Mouse (Mus musculus) inflammation-experienced regulatory T-cells, adult 6 months (primary cell): ENCODE measurements around the gene Fam19a5. TPM values are rescaled to one million over a fixed set of nuclear protein-coding genes. Genes with fewer than 3 reads are reported as not detected.

Experiments used
- ATAC-seq: one replicate; pipeline ENCODE4 v1.8.0; 2017
- polyA plus RNA-seq, 3 experiments: library from polyadenylated mRNA; unstranded; fragments of 100-300 nt; shearing (Covaris generic); gene quantifications; one replicate each; pipeline ENCODE4 v1.2.1; 2017

The Fam19a5 gene
- polyA plus RNA-seq, result not detected

- ATAC-seq, result no peak
Measured at GRCm38 (mm10) chr15:87543599-87544338, at the start of gene Fam19a5. Gene Fam19a5 (plus strand): TSS chr15:87544299.

- ATAC-seq, result no peak
Measured at GRCm38 (mm10) chr15:87501737-87502136, 42.4 kb upstream of the Fam19a5 start.

GRCm38 (mm10) chr15:87507349-87507748 is 36.8 kb upstream of the Fam19a5 start:
- ATAC-seq, result no peak

- ATAC-seq, result no peak
Measured at GRCm38 (mm10) chr15:87510886-87511285, 33.2 kb upstream of the Fam19a5 start.

- no peak for ATAC-seq
Measured at GRCm38 (mm10) chr15:87518161-87518560, 25.9 kb upstream of the Fam19a5 start.

GRCm38 (mm10) chr15:87529271-87529670 is 14.8 kb upstream of the Fam19a5 start:
- ATAC-seq, result no peak

- ATAC-seq, result no peak
Measured at GRCm38 (mm10) chr15:87541656-87542055, 2.4 kb upstream of the Fam19a5 start.

- ATAC-seq, result no peak
Measured at GRCm38 (mm10) chr15:87544401-87545129, 466 bp downstream of the Fam19a5 start.

- no peak for ATAC-seq
Measured at GRCm38 (mm10) chr15:87545130-87545642, 1.1 kb downstream of the Fam19a5 start.

- ATAC-seq, result no peak
Measured at GRCm38 (mm10) chr15:87545731-87546360, 1.7 kb downstream of the Fam19a5 start.

GRCm38 (mm10) chr15:87547022-87547421 is 2.9 kb downstream of the Fam19a5 start:
- ATAC-seq, result no peak

- ATAC-seq, result no peak
Measured at GRCm38 (mm10) chr15:87549724-87550123, 5.6 kb downstream of the Fam19a5 start.

GRCm38 (mm10) chr15:87550756-87551155 is 6.7 kb downstream of the Fam19a5 start:
- no peak for ATAC-seq

GRCm38 (mm10) chr15:87551556-87551955 is 7.5 kb downstream of the Fam19a5 start:
- no peak for ATAC-seq

- no peak for ATAC-seq
Measured at GRCm38 (mm10) chr15:87555811-87556210, 11.7 kb downstream of the Fam19a5 start.

GRCm38 (mm10) chr15:87564331-87564730 is 20.2 kb downstream of the Fam19a5 start:
- no peak for ATAC-seq

- ATAC-seq, result no peak
Measured at GRCm38 (mm10) chr15:87566040-87566929, 22.2 kb downstream of the Fam19a5 start.

- ATAC-seq, result no peak
Measured at GRCm38 (mm10) chr15:87570182-87570581, 26.1 kb downstream of the Fam19a5 start.

- ATAC-seq, result no peak
Measured at GRCm38 (mm10) chr15:87579861-87580260, 35.8 kb downstream of the Fam19a5 start.

GRCm38 (mm10) chr15:87583921-87584621 is 40.0 kb downstream of the Fam19a5 start:
- no peak for ATAC-seq

- ATAC-seq, result no peak
Measured at GRCm38 (mm10) chr15:87590975-87591374, 46.9 kb downstream of the Fam19a5 start.

- no peak for ATAC-seq
Measured at GRCm38 (mm10) chr15:87596731-87597130, 52.6 kb downstream of the Fam19a5 start.
